Mouse (Mus musculus): ENCODE measurements at regions not wholly inside any gene's neighbourhood (a gene's known extent, or its start where the extent isn't known, plus 50 kb on each side); places are given as distances from the start of the nearest gene placed in this dataset.

- no peak for TF ChIP-seq POLR2A (IDR thresholded peaks at IDR 0.05; ENCODE audit: extremely low read depth, insufficient read depth, low read length)
- TF ChIP-seq CTCF (IDR thresholded peaks at IDR 0.05; ENCODE audit: low read depth, low read length): no peak
Observed at GRCm38 (mm10) chr3:137288943-137289682, 51.8 kb upstream of the Emcn start.
